ENCODE assay signal across 9 mouse cellular contexts in genomic region chr5:30774601-30775371, GRCm38 (mm10). TPM values are rescaled to one million over a fixed set of nuclear protein-coding genes. Genes with fewer than 3 reads are reported as not detected.
DNase-seq lines count a peak whose midpoint lies in the region; ATAC-seq and TF ChIP-seq lines count a peak whose summit lies in the region.
"Had no signal": no experiment of that assay in that cellular context is flagged by ENCODE, and none has a peak within 500 bp of the region (broad histone marks: within the 10 kb centered on the region; RNA-seq: fewer than 3 reads in every experiment).

No protein-coding gene starts in this region.

- peaks cover 22% of the 10 kb centered on the region for H3K27me3 ChIP-seq in CH12.LX (replicated peaks)
- H3K27me3 ChIP-seq in forebrain, embryonic 12.5 days, result peaks cover 3% of the 10 kb centered on the region; the same call in 1 of the 2 replicates
- peaks cover 11% of the 10 kb centered on the region for H3K27me3 ChIP-seq in heart, postnatal 0 days (ENCODE audit: control insufficient read depth, insufficient read depth, low read length)
- H3K27me3 ChIP-seq in liver, embryonic 15.5 days, result peaks cover 6% of the 10 kb centered on the region; the same call in 1 of the 2 replicates
- H3K27me3 ChIP-seq in neural tube, embryonic 12.5 days (replicated peaks), result no peaks in the 10 kb centered on the region
- H3K27me3 ChIP-seq in testis, adult 2 months (ENCODE audit: control insufficient read depth, insufficient read depth, low read length), result no peaks in the 10 kb centered on the region

- in situ Hi-C loops in CH12.LX (cut with MboI; ENCODE audit: low pct_ligation_motif_present, low pct_unique_long_range_greater_than_20kb, low sequenced_read_pairs), result loop anchor here (5.0 kb wide), 1 partner anchor 67 kb away; no protein-coding TSS in a partner anchor

- ATAC-seq in forebrain, embryonic 12.5 days (ENCODE audit: low FRiP score), result peak; percentile 81
- ATAC-seq in heart, postnatal 0 days (ENCODE audit: insufficient read depth, low read depth), result peak; percentile 81
- ATAC-seq in liver, embryonic 15.5 days (ENCODE audit: insufficient read depth), result no peak
- ATAC-seq in neural tube, embryonic 12.5 days (ENCODE audit: low FRiP score, low read depth), result peak; percentile 93

- H3K36me3 ChIP-seq in CH12.LX (replicated peaks in 1 of 2; ENCODE audit: control insufficient read depth in 1 of 2, insufficient read depth in 1 of 2, low read length in 1 of 2), result no peaks in the 10 kb centered on the region
- peaks cover 28% of the 10 kb centered on the region for H3K36me3 ChIP-seq in forebrain, embryonic 12.5 days (replicated peaks)
- no peaks in the 10 kb centered on the region for H3K36me3 ChIP-seq in heart, postnatal 0 days (replicated peaks; ENCODE audit: control insufficient read depth, insufficient read depth, low read length)
- H3K36me3 ChIP-seq in liver, embryonic 15.5 days (replicated peaks), result no peaks in the 10 kb centered on the region
- H3K36me3 ChIP-seq in neural tube, embryonic 12.5 days, result peaks cover 23% of the 10 kb centered on the region
- H3K36me3 ChIP-seq in testis, adult 2 months (ENCODE audit: control insufficient read depth, insufficient read depth, low read length), result no peaks in the 10 kb centered on the region

- peaks cover 4 to 6% of the 10 kb centered on the region in 2 experiments for H3K4me1 ChIP-seq in CH12.LX (ENCODE audit: control insufficient read depth in 1 of 2, insufficient read depth in 2 of 2)
- peaks cover 24% of the 10 kb centered on the region for H3K4me1 ChIP-seq in forebrain, embryonic 12.5 days
- no peaks in the 10 kb centered on the region for H3K4me1 ChIP-seq in heart, postnatal 0 days (ENCODE audit: control insufficient read depth, insufficient read depth)
- no peaks in the 10 kb centered on the region for H3K4me1 ChIP-seq in liver, embryonic 15.5 days (replicated peaks)
- H3K4me1 ChIP-seq in neural tube, embryonic 12.5 days, result peaks cover 21% of the 10 kb centered on the region
- no peaks in the 10 kb centered on the region; the same call in 1 of the 2 replicates for H3K4me1 ChIP-seq in testis, adult 2 months (ENCODE audit: control insufficient read depth, insufficient read depth, low read length)

- TF ChIP-seq POLR2A in CH12.LX (IDR thresholded peaks at IDR 0.05; ENCODE audit: low read depth, low read length), result no peak
- TF ChIP-seq POLR2A in testis, adult 2 months (IDR thresholded peaks at IDR 0.05; ENCODE audit: control insufficient read depth, low read depth, low read length), result no peak

- TF ChIP-seq EP300 in CH12.LX (IDR thresholded peaks at IDR 0.05; ENCODE audit: low read length), result no peak
- TF ChIP-seq EP300 in heart, postnatal 0 days (IDR thresholded peaks at IDR 0.05; ENCODE audit: low read depth), result no peak

- H3K79me2 ChIP-seq in CH12.LX (replicated peaks; ENCODE audit: control insufficient read depth, extremely low read depth, insufficient read depth, poor library complexity, severe bottlenecking), result no peaks in the 10 kb centered on the region

- H3K9ac ChIP-seq in CH12.LX (ENCODE audit: insufficient read depth, low read depth), result peak overlapping the region; percentile 10; the same call in 1 of the 2 replicates
- H3K9ac ChIP-seq in forebrain, embryonic 12.5 days, result peak overlapping the region; percentile 56
- no peak overlapping the region for H3K9ac ChIP-seq in heart, postnatal 0 days (replicated peaks; ENCODE audit: low read depth, low read length)
- no peak overlapping the region for H3K9ac ChIP-seq in liver, embryonic 15.5 days
- H3K9ac ChIP-seq in neural tube, embryonic 12.5 days, result 0 out of 2 replicates have a peak overlapping the region, but pooled peaks have one; percentile 26

- dilution Hi-C loops in CH12.LX (cut with MboI; ENCODE audit: extremely low pct_ligation_motif_present, extremely low pct_unique_long_range_greater_than_20kb, low sequenced_read_pairs), result no loop called here

- H3K27ac ChIP-seq in CH12.LX (ENCODE audit: insufficient read depth, low read depth), result no peak overlapping the region
- peak overlapping the region; percentile 77; the same call in 1 of the 2 replicates for H3K27ac ChIP-seq in forebrain, embryonic 12.5 days
- no peak overlapping the region for H3K27ac ChIP-seq in heart, postnatal 0 days (ENCODE audit: low read depth)
- H3K27ac ChIP-seq in liver, embryonic 15.5 days (replicated peaks), result no peak overlapping the region
- H3K27ac ChIP-seq in neural tube, embryonic 12.5 days, result peak overlapping the region; percentile 67
- H3K27ac ChIP-seq in testis, adult 2 months (ENCODE audit: control insufficient read depth, insufficient read depth, low read depth, low read length), result no peak overlapping the region
- H3K27ac ChIP-seq: macrophage had no signal

- peak; percentile 80 for TF ChIP-seq RAD21 in CH12.LX (IDR thresholded peaks at IDR 0.05; ENCODE audit: low read depth, low read length)

- H3K4me2 ChIP-seq in CH12.LX (ENCODE audit: insufficient read depth, low read depth, poor library complexity, severe bottlenecking), result peak overlapping the region; percentile 66
- peak overlapping the region; percentile 59 for H3K4me2 ChIP-seq in forebrain, embryonic 12.5 days
- H3K4me2 ChIP-seq in heart, postnatal 0 days (ENCODE audit: low read depth, low read length), result peak overlapping the region; percentile 61
- peak overlapping the region; percentile 49 for H3K4me2 ChIP-seq in liver, embryonic 15.5 days
- peak overlapping the region; percentile 53 for H3K4me2 ChIP-seq in neural tube, embryonic 12.5 days (replicated peaks)

- no peaks in the 10 kb centered on the region for H3K9me3 ChIP-seq in CH12.LX (replicated peaks; ENCODE audit: low read length)
- no peaks in the 10 kb centered on the region for H3K9me3 ChIP-seq in forebrain, embryonic 12.5 days
- no peaks in the 10 kb centered on the region for H3K9me3 ChIP-seq in heart, postnatal 0 days (replicated peaks; ENCODE audit: control insufficient read depth, low read length)
- H3K9me3 ChIP-seq in liver, embryonic 15.5 days (replicated peaks), result no peaks in the 10 kb centered on the region
- no peaks in the 10 kb centered on the region for H3K9me3 ChIP-seq in neural tube, embryonic 12.5 days

- no peak overlapping the region for H3K4me3 ChIP-seq in CH12.LX (replicated peaks in 1 of 3; ENCODE audit: low read depth in 2 of 3, low read length in 2 of 3, poor library complexity in 1 of 3)
- H3K4me3 ChIP-seq in forebrain, embryonic 12.5 days (replicated peaks), result peak overlapping the region; percentile 29
- peak overlapping the region; percentile 22; the same call in 1 of the 2 replicates for H3K4me3 ChIP-seq in heart, postnatal 0 days (ENCODE audit: low read depth, low read length)
- 0 out of 2 replicates have a peak overlapping the region, but pooled peaks have one; percentile 12 for H3K4me3 ChIP-seq in liver, embryonic 15.5 days (replicated peaks)
- no peak overlapping the region for H3K4me3 ChIP-seq in neural tube, embryonic 12.5 days
- no peak overlapping the region; the same call in 1 of the 2 replicates for H3K4me3 ChIP-seq in testis, adult 2 months (ENCODE audit: control insufficient read depth, low read depth, low read length)

- peak; percentile 38 to 93 for TF ChIP-seq CTCF in CH12.LX (conservative IDR thresholded peaks at IDR 0.05 in 1 of 2, IDR thresholded peaks at IDR 0.05 in 1 of 2; ENCODE audit: low read depth in 2 of 2, low read length in 2 of 2)
- peak; percentile 85 for TF ChIP-seq CTCF in heart, postnatal 0 days (IDR thresholded peaks at IDR 0.05; ENCODE audit: low read depth)
- TF ChIP-seq CTCF in testis, adult 2 months (IDR thresholded peaks at IDR 0.05; ENCODE audit: control insufficient read depth, insufficient read depth, insufficient replicate concordance, low read depth, low read length), result peak; percentile 71; the same call in 1 of the 2 replicates

- peak; percentile 82 for DNase-seq in CH12.LX (ENCODE audit: extremely low read depth)
- DNase-seq in c-Kit-positive CD71-positive TER-119-positive erythroid progenitor cells, embryonic 14.5 days (ENCODE audit: low spot score), result peak; percentile 30
- DNase-seq in heart, postnatal 0 days (ENCODE audit: low spot score), result peak; percentile 87
- DNase-seq in kidney, postnatal 4 days, result peak; percentile 96 to 97

- 7% methylated on average over 20 of the region's 20 CpGs for WGBS in forebrain, embryonic 12.5 days
- 11% methylated on average over 20 of the region's 20 CpGs for WGBS in heart, postnatal 0 days
- WGBS in liver, embryonic 15.5 days (ENCODE audit: insufficient replicate concordance), result 9% methylated on average over 20 of the region's 20 CpGs
- WGBS in neural tube, embryonic 12.5 days, result 7% methylated on average over 20 of the region's 20 CpGs

TF ChIP-seq in CH12.LX, 34 proteins besides CTCF, POLR2A, EP300 and RAD21 (continues in another document):
- no peak for TF ChIP-seq JUN (IDR thresholded peaks at IDR 0.05; ENCODE audit: insufficient read depth, low read depth, low read length)
- TF ChIP-seq KAT2A (IDR thresholded peaks at IDR 0.05; ENCODE audit: insufficient replicate concordance, low read length), result no peak
- peak; percentile 77 for TF ChIP-seq NRF1 (IDR thresholded peaks at IDR 0.05; ENCODE audit: low read depth, low read length)
- peak; percentile 85 for TF ChIP-seq ZNF384 (IDR thresholded peaks at IDR 0.05; ENCODE audit: low read depth, low read length)
- TF ChIP-seq MYC (IDR thresholded peaks at IDR 0.05; ENCODE audit: low read depth, low read length), result no peak
- no peak for TF ChIP-seq UBTF (IDR thresholded peaks at IDR 0.05; ENCODE audit: low read depth, low read length)
- 0 out of 2 replicates have a peak, but pooled peaks have one; percentile 84 for TF ChIP-seq MAZ (IDR thresholded peaks at IDR 0.05; ENCODE audit: low read depth, low read length)
- no peak for TF ChIP-seq GABPA (IDR thresholded peaks at IDR 0.05; ENCODE audit: insufficient replicate concordance, low read depth, low read length)
- TF ChIP-seq NELFE (IDR thresholded peaks at IDR 0.05; ENCODE audit: low read depth, low read length), result no peak
- no peak for TF ChIP-seq ZMIZ1 (IDR thresholded peaks at IDR 0.05; ENCODE audit: low read depth, low read length)
- no peak for TF ChIP-seq TBP (conservative IDR thresholded peaks at IDR 0.05; ENCODE audit: low read depth, low read length)
- no peak for TF ChIP-seq ZKSCAN1 (IDR thresholded peaks at IDR 0.05; ENCODE audit: borderline replicate concordance, low read depth, low read length)
- TF ChIP-seq ETS1 (conservative IDR thresholded peaks at IDR 0.05; ENCODE audit: low read depth, low read length), result no peak

RNA-seq across cellular contexts. Expression of gene Mapre3, which starts 39.7 kb away (rescaled TPM):
- total RNA-seq in CH12.LX (2012; rRNA removed) (1.3 and 1.6 TPM in 2 replicates), CH12.LX (2014; rRNA removed) (0.28 and 0.30 TPM in 2 replicates)
- 1.5 and 2.3 TPM in 2 replicates for polyA plus RNA-seq in CH12.LX (2012; ENCODE audit: insufficient read length, low read depth)
- 58.4 and 60.5 TPM in 2 replicates for polyA plus RNA-seq in forebrain, embryonic 12.5 days (2016; fragmentation: Nextera tagmentation; extraction: Ambion mirVana)
- total RNA-seq in heart, postnatal 0 days (2014; rRNA removed; ENCODE audit: low replicate concordance), result 5.3 and 11.9 TPM in 2 replicates
- 15.8 TPM in 2 replicates for polyA plus RNA-seq in heart, postnatal 0 days (2015; fragmentation: Nextera tagmentation; extraction: Ambion mirVana)
- 2.9 and 3.2 TPM in 2 replicates for polyA plus RNA-seq in liver, embryonic 15.5 days (2015; fragmentation: Nextera tagmentation; extraction: Ambion mirVana)
- polyA plus RNA-seq in neural tube, embryonic 12.5 days (2016; fragmentation: Nextera tagmentation; extraction: Ambion mirVana), result 79.8 and 80.1 TPM in 2 replicates
- polyA plus RNA-seq in testis, adult 2 months (2012; rRNA removed), result 341 and 342 TPM in 2 replicates

Comparison
In these comparisons a context has a peak if more than half of its experiments do, and no peak if none do; other contexts are left out.
1. DNase-seq: peak in every context shown above with its lines; median percentile 96 in kidney, postnatal 4 days; 87 in heart, postnatal 0 days; 82 in CH12.LX; 30 in c-Kit-positive CD71-positive TER-119-positive erythroid progenitor cells, embryonic 14.5 days.
2. H3K27ac ChIP-seq: peak in forebrain, embryonic 12.5 days (single experiment) and neural tube, embryonic 12.5 days (single experiment); none in CH12.LX (single experiment), heart, postnatal 0 days (single experiment), liver, embryonic 15.5 days (single experiment) and testis, adult 2 months (single experiment).
3. H3K4me3 ChIP-seq: peak in forebrain, embryonic 12.5 days (single experiment), heart, postnatal 0 days (single experiment) and liver, embryonic 15.5 days (single experiment); none in CH12.LX (0 of 3), neural tube, embryonic 12.5 days (single experiment) and testis, adult 2 months (single experiment).
4. H3K9ac ChIP-seq: peak in CH12.LX (single experiment), forebrain, embryonic 12.5 days (single experiment) and neural tube, embryonic 12.5 days (single experiment); none in heart, postnatal 0 days (single experiment) and liver, embryonic 15.5 days (single experiment).
5. Peak in every context shown above with its lines, with median percentiles within 50 percentile points of each other: H3K4me2 ChIP-seq and CTCF ChIP-seq.